Mouse (Mus musculus) fibroblast of lung, adult 2 months (primary cell): Measurements from ENCODE around the gene 4930432M17Rik.
A peak's percentile ranks its signal among the peaks of the same experiment; 100 is the strongest.

Experiments
- DNase-seq: peaks from one replicate; pipeline ENCODE4 v3.0.0-alpha.2; 2011; ENCODE audit warnings: low read depth

The 4930432M17Rik gene

GRCm38 (mm10) chr3:121710894-121711531, 40.5 kb downstream of the 4930432M17Rik start:
- no peak for DNase-seq

GRCm38 (mm10) chr3:121712222-121712621, 41.7 kb downstream of the 4930432M17Rik start:
- no peak for DNase-seq

GRCm38 (mm10) chr3:121713151-121713701, 42.7 kb downstream of the 4930432M17Rik start:
- no peak for DNase-seq

DNA sequence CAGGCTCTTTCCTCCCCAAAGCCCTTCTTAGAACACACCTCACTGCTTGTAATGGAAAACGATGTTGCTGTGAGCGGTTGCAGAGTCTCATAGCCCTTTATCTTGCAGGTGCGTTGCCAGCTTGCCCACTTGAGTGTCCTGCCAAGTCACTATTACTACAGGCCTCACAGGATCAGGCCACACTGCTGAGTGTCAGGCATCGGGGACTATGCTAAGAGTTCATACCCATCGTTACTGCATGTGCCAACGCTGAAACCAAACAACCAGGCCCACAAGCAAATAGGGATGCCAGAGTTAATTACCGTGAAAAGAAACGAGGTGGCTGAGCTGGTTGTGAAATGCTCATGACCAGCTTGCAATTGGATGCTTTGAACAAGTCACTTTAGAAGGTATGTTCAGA, 43.3 kb downstream of the 4930432M17Rik start:
- no peak for DNase-seq

DNA sequence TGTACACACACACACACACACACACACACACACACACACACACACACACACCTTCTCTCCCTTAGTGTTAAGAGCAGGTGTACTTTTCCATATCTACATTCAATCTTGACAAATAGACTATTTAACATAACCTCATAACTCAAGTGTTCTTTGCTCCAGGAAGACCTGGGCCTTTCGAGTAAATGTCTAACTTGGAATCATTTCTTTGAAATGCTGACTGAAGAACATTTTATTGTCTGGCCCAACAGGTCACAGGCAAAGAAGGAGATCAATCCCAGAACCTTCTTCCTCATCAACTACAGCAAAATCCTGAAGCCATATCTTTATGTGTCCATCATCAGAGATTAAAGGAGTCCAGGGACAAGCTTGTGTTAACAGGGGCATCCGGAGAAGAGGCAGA, 43.9 kb downstream of the 4930432M17Rik start:
- DNase-seq = no peak

- DNase-seq = no peak
Measured at GRCm38 (mm10) chr3:121715336-121715735, 44.8 kb downstream of the 4930432M17Rik start.

- peak; percentile 58 for DNase-seq
Measured at GRCm38 (mm10) chr3:121715741-121716459, 45.3 kb downstream of the 4930432M17Rik start.

GRCm38 (mm10) chr3:121716480-121716879, 45.9 kb downstream of the 4930432M17Rik start:
- DNase-seq = no peak

GRCm38 (mm10) chr3:121718679-121719078, 48.1 kb downstream of the 4930432M17Rik start:
- DNase-seq = no peak

GRCm38 (mm10) chr3:121719701-121720100, 49.1 kb downstream of the 4930432M17Rik start:
- no peak for DNase-seq

GRCm38 (mm10) chr3:121720801-121721690, 50.5 kb downstream of the 4930432M17Rik start:
- DNase-seq = peak; percentile 64

GRCm38 (mm10) chr3:121721691-121722070, 51.1 kb downstream of the 4930432M17Rik start:
- DNase-seq = no peak

DNA sequence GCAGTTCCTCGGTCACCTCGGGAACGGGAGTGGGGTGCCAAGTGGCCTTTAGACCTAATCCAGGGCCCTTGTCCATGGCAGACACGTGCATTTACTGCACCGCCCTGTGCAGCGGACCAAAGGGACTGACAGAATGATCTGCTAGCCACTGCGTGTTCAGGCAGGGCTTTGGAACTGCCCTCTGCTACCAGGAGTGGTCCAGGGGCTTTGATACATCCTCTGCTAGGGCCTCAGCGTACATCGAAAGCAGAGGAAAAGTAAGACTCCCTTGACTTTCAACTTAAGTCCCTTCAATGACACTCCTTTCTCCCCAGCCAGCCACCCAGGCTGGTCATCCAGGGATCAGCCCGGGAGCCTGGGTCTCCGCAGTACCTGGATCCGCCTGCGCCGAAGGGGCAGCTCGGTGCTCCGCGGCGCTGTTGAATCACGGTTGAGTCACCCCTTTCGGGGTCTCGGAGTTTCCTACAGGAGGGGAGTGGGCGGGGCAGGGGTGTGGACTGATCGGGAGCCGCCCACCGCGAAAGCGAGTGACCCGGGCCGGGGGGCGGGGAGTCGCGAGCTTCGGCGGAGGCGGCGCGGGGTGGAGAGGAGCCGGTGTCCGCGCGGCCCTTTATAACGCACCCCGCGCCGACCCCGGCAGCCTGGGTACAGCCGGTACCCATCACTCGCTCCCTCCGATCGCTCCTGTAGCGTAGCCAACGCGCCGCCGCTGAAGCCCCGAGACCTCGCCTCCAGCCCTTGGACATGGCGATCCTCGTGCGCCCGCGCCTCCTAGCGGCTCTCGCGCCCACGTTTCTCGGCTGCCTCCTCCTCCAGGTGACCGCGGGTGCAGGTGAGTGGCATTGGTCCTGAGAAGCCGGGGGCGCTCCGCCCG, 52.6 kb downstream of the 4930432M17Rik start, which contains the start of gene F3:
Gene F3, plus strand, starts transcription at position 567 of the 874 bp plus-strand sequence.
- DNase-seq = no peak

DNA sequence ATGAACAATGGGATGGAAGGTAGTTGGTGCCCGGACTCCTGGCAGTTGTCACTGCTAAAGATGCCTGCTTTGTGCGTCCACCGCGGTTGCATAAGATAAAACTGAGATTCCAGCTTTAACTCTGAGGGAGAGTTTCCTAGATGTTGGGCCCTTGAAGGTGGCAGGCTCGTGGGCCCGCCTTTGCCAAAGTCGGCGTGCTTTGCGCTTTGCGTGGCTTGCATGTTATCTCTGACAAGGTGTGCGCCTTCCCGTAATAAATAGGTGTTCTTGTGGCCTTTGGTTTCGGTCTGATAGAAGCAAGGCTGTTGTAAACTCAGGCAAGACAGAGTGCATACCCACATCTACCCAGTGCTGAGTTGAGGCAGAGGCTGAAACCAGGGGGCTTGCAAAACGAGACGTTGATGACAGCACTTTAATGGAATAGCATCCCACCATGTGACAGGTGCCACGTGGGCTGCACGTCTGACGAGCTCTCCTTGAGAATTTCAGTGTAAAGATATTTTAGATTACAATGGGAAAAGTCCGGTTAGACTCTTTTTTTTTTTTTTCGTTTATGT, 53.5 kb downstream of the 4930432M17Rik start:
- no peak for DNase-seq

- no peak for DNase-seq
Measured at GRCm38 (mm10) chr3:121724553-121724952, 54.0 kb downstream of the 4930432M17Rik start.

- DNase-seq = no peak
Measured at GRCm38 (mm10) chr3:121725651-121726050, 55.1 kb downstream of the 4930432M17Rik start.

DNA sequence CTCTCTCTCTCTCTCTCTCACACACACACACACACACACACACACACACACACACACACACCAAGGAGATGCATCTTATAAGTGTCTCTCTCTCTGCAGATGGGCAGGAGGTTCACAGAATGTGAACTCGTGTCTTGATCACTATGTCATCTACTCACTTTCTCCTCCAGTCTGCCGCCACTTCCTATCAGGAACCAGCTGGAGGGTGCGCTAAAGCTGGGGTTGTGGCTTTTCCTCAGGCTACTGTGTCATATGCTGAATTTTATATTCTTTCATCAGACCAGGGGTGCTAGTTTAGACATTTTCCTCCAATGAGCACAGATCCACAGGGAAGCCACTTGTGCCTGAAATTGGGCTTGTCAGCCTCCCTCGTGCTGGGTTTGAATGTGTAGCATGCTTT, 59.1 kb downstream of the 4930432M17Rik start:
- DNase-seq = no peak
